Mouse (Mus musculus) gastrocnemius, postnatal 4 days (tissue): ENCODE results near the gene Stoml3. TPM values are rescaled to one million over a fixed set of nuclear protein-coding genes. Genes with fewer than 3 reads are reported as not detected.

Experiments used
- total RNA-seq, 2 experiments: library from RNA; stranded (reverse); gene quantifications; 2 replicates each; pipeline ENCODE4 v1.2.3; 2021

The Stoml3 gene
- total RNA-seq, 2 experiments from 2014 or later = not detected

Other genes with a start within 250 kb of the Stoml3 start
- gene Nhlrc3, start 25.3 kb upstream of the Stoml3 start, total RNA-seq = 1 to 10 TPM; 7.3 to 7.9 TPM
- gene Proser1, start 25.0 kb upstream of the Stoml3 start, total RNA-seq = 10 to 100 TPM; 14.8 to 19.7 TPM
- 10 to 100 TPM; 24.6 to 28.5 TPM for gene Frem2, start 168.7 kb downstream of the Stoml3 start, total RNA-seq